Mouse (Mus musculus) gastrocnemius, postnatal 25 days (tissue): ENCODE measurements at regions not wholly inside any gene's neighbourhood (a gene's known extent, or its start where the extent isn't known, plus 50 kb on each side); places are given as distances from the start of the nearest gene placed in this dataset.
A peak's percentile ranks its signal among the peaks of the same experiment; 100 is the strongest.

ENCODE experiments used
- DNase-seq: peaks from one replicate; pipeline ENCODE4 v3.0.0; 2022

- no peak for DNase-seq
Measured at GRCm38 (mm10) chr11:82668026-82668425, 96.1 kb downstream of the Cct6b start.

GRCm38 (mm10) chr11:82664076-82664475, 100.0 kb downstream of the Cct6b start:
- no peak for DNase-seq

- no peak for DNase-seq
Measured at GRCm38 (mm10) chr11:82662086-82662485, 102.0 kb downstream of the Cct6b start.

GRCm38 (mm10) chr11:82651751-82652150, 112.4 kb downstream of the Cct6b start:
- DNase-seq, result no peak

GRCm38 (mm10) chr11:82638513-82638912, 125.6 kb downstream of the Cct6b start:
- no peak for DNase-seq

GRCm38 (mm10) chr11:82632191-82632590, 131.9 kb downstream of the Cct6b start:
- DNase-seq, result no peak

- no peak for DNase-seq
Measured at GRCm38 (mm10) chr11:82631387-82631786, 132.7 kb downstream of the Cct6b start.

- no peak for DNase-seq
Measured at GRCm38 (mm10) chr11:82626501-82627111, 137.5 kb downstream of the Cct6b start.

GRCm38 (mm10) chr11:82621061-82621460, 143.1 kb downstream of the Cct6b start:
- DNase-seq, result no peak

GRCm38 (mm10) chr11:82619418-82619817, 144.7 kb downstream of the Cct6b start:
- no peak for DNase-seq

- DNase-seq, result no peak
Measured at GRCm38 (mm10) chr11:82618457-82618856, 145.7 kb downstream of the Cct6b start.

GRCm38 (mm10) chr11:82616856-82617255, 147.3 kb downstream of the Cct6b start:
- no peak for DNase-seq

GRCm38 (mm10) chr11:82614356-82614755, 149.8 kb downstream of the Cct6b start:
- no peak for DNase-seq

GRCm38 (mm10) chr11:82613503-82613902, 150.6 kb downstream of the Cct6b start:
- no peak for DNase-seq

GRCm38 (mm10) chr11:82612026-82612425, 152.1 kb downstream of the Cct6b start:
- DNase-seq, result peak; percentile 6

- DNase-seq, result no peak
Measured at GRCm38 (mm10) chr11:82608963-82609362, 155.2 kb downstream of the Cct6b start.

- no peak for DNase-seq
Measured at GRCm38 (mm10) chr11:82607661-82608060, 156.5 kb downstream of the Cct6b start.

- no peak for DNase-seq
Measured at GRCm38 (mm10) chr11:82604251-82604835, 159.8 kb downstream of the Cct6b start.

GRCm38 (mm10) chr11:82602818-82603217, 161.3 kb downstream of the Cct6b start:
- no peak for DNase-seq

GRCm38 (mm10) chr11:82602250-82602649, 161.9 kb downstream of the Cct6b start:
- DNase-seq, result no peak

- no peak for DNase-seq
Measured at GRCm38 (mm10) chr11:82600151-82600550, 164.0 kb downstream of the Cct6b start.

- no peak for DNase-seq
Measured at GRCm38 (mm10) chr11:82597757-82598156, 166.4 kb downstream of the Cct6b start.

GRCm38 (mm10) chr11:82596801-82597200, 167.3 kb downstream of the Cct6b start:
- DNase-seq, result no peak

- no peak for DNase-seq
Measured at GRCm38 (mm10) chr11:82589761-82590160, 174.4 kb downstream of the Cct6b start.
